Mouse (Mus musculus): ENCODE results near the gene Dusp13.

DNA sequence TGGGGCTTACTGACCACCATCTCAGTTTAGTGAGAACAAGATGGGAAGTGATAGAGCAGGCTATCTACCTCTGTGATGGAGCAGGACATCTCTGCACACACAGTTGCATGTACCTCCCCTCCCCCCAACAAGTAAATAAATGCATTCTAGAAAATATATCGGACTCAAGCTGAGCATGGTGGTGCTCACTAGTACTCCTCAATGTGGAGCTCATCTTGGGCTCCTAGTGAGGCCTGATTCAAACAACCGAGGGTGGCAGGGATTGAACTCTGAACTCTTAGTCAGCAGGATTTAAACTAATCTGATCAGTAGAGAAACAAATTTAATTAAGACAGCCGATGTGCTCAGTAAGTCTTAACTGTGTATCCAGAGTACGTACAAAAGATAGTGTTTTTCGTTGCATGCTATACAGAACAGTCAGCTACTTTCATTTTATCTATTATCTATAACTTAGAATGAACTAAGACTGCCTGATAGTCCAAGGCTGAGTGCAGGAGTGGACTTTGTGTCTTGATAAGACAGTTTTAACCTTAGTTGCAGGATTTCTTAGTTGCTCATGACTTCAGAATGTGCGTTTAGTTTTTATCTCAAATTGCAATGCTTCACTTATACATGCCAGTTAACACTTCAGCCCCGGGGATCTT lies 14.9 kb upstream of the Dusp13 start:
- no peak for TF ChIP-seq CTCF (IDR thresholded peaks at IDR 0.05; ENCODE audit: low read depth)
- no peak for TF ChIP-seq EP300 (optimal IDR thresholded peaks at IDR 0.05)

Data from stomach, postnatal 0 days (tissue).